Mouse (Mus musculus): ENCODE data around the gene Zfp518a.

GRCm38 (mm10) chr19:40958981-40959380 lies 64.5 kb downstream of the Zfp518a start:
- TF ChIP-seq CTCF (IDR thresholded peaks at IDR 0.05; ENCODE audit: borderline replicate concordance, extremely low read depth, insufficient read depth, insufficient read length) (no peak), POLR2A (IDR thresholded peaks at IDR 0.05; ENCODE audit: borderline replicate concordance, extremely low read depth, insufficient read depth, insufficient read length, poor library complexity, severe bottlenecking) (no peak)

Measured in brain, embryonic 14.5 days (tissue).